Mouse (Mus musculus): ENCODE data around the gene Acod1.

GRCm38 (mm10) chr14:103069864-103070611 lies 23.3 kb downstream of the Acod1 start, which contains the start of gene Cln5:
- TF ChIP-seq CTCF (IDR thresholded peaks at IDR 0.05; ENCODE audit: borderline replicate concordance, insufficient read depth, low read depth, low read length) (peak; percentile 50), POLR2A (IDR thresholded peaks at IDR 0.05; ENCODE audit: borderline replicate concordance, insufficient read depth, low read length) (peak; percentile 83)

Measured in cerebellum, adult 2 months (tissue).